Mouse (Mus musculus) limb, embryonic 14.5 days (tissue): ENCODE measurements at regions not wholly inside any gene's neighbourhood (a gene's known extent, or its start where the extent isn't known, plus 50 kb on each side); places are given as distances from the start of the nearest gene placed in this dataset.

Experiments used
- ATAC-seq: fragments of 200-750 bp; cut with Nextera tagmentation; 2 replicates; pipeline ENCODE4 v1.8.0; 2017; ENCODE audit warnings: low read depth, moderate number of reproducible peaks, moderate TSS enrichment; ENCODE audit not compliant: low FRiP score
- DNase-seq: peaks from one replicate; pipeline ENCODE4 v3.0.0-alpha.2; 2015; ENCODE audit warnings: low spot score
- H3K27ac ChIP-seq: fragments of 300-500 bp; sonication (generic); replicated peaks from 2 replicates; pipeline ENCODE4 v1.5.1; 2014; ENCODE audit warnings: low read depth, mild to moderate bottlenecking, low read length, moderate library complexity, mixed read lengths
- H3K27me3 ChIP-seq: fragments of 300-500 bp; sonication (generic); 2 replicates; pipeline ENCODE4 v1.6.1; 2014; ENCODE audit warnings: low read length, mixed read lengths; ENCODE audit not compliant: control insufficient read depth, insufficient read depth
- H3K36me3 ChIP-seq: fragments of 300-500 bp; sonication (generic); 2 replicates; pipeline ENCODE4 v1.6.1; 2014; ENCODE audit warnings: mild to moderate bottlenecking, low read length, moderate library complexity, mixed read lengths; ENCODE audit not compliant: control insufficient read depth, insufficient read depth
- H3K4me1 ChIP-seq: fragments of 300-500 bp; sonication (generic); 2 replicates; pipeline ENCODE4 v1.6.1; 2014; ENCODE audit warnings: antibody characterized with exemption, low read length, mixed read lengths; ENCODE audit not compliant: control insufficient read depth, insufficient read depth
- H3K4me2 ChIP-seq: fragments of 300-500 bp; sonication (generic); replicated peaks from 2 replicates; pipeline ENCODE4 v1.6.1; 2014; ENCODE audit warnings: low read depth, mild to moderate bottlenecking, low read length, moderate library complexity; ENCODE audit not compliant: severe bottlenecking
- H3K4me3 ChIP-seq: fragments of 300-500 bp; sonication (generic); replicated peaks from 2 replicates; pipeline ENCODE4 v1.5.1; 2014; ENCODE audit warnings: low read length
- H3K9ac ChIP-seq: fragments of 300-500 bp; sonication (generic); 2 replicates; pipeline ENCODE4 v1.6.1; 2014; ENCODE audit warnings: mild to moderate bottlenecking, low read depth, low read length, moderate library complexity; ENCODE audit not compliant: severe bottlenecking
- H3K9me3 ChIP-seq: fragments of 300-500 bp; sonication (generic); 2 replicates; pipeline ENCODE4 v1.6.1; 2016; ENCODE audit warnings: low read length; ENCODE audit not compliant: control insufficient read depth
- POLR2A ChIP-seq: fragments of 200-500 bp; IDR thresholded peaks from 2 replicates; pipeline ENCODE4 v1.8.0; 2012; ENCODE audit warnings: inconsistent platforms, mild to moderate bottlenecking, moderate library complexity, borderline replicate concordance; ENCODE audit not compliant: insufficient read depth, insufficient read length; ENCODE audit errors: extremely low read depth
- WGBS: fragments of 180-500 bp; shearing (Covaris S2); extraction: QIAGEN DNeasy Blood & Tissue Kit; methylation state at CpG from one replicate; pipeline ENCODE4 v1.1.7; 2014; 5-methylcytosine and 5-hydroxymethylcytosine counted together

DNA sequence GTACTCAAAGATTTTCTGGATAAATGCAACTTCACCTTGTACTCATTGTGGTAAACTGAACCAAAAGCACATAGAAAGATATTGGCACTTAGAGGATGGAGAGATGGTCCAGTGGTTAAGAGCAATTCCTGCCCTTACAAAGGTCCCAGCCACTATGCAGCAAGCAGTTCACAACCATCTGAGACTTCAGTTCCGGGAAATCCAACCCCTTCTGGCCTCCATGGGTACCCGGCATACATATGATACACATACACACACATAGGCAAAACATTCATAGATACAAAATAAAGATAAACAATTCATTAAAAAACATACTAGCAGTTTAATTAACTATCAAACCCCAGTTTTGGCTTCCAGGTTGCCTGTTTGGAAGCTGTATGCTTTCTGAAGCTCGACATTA, 189.5 kb upstream of the Tmem45b start:
- 90% methylated on average over 3 of the region's 3 CpGs for WGBS
- no peaks in the 10 kb centered on the region for H3K27me3 ChIP-seq
- H3K36me3 ChIP-seq = no peaks in the 10 kb centered on the region
- H3K27ac ChIP-seq = no peak overlapping the region
- no peaks in the 10 kb centered on the region for H3K4me1 ChIP-seq
- no peak overlapping the region for H3K4me3 ChIP-seq
- DNase-seq (no peak), ATAC-seq (no peak)
- H3K9ac ChIP-seq = no peak overlapping the region
- H3K4me2 ChIP-seq = no peak overlapping the region
- no peak for TF ChIP-seq POLR2A
- no peaks in the 10 kb centered on the region for H3K9me3 ChIP-seq

DNA sequence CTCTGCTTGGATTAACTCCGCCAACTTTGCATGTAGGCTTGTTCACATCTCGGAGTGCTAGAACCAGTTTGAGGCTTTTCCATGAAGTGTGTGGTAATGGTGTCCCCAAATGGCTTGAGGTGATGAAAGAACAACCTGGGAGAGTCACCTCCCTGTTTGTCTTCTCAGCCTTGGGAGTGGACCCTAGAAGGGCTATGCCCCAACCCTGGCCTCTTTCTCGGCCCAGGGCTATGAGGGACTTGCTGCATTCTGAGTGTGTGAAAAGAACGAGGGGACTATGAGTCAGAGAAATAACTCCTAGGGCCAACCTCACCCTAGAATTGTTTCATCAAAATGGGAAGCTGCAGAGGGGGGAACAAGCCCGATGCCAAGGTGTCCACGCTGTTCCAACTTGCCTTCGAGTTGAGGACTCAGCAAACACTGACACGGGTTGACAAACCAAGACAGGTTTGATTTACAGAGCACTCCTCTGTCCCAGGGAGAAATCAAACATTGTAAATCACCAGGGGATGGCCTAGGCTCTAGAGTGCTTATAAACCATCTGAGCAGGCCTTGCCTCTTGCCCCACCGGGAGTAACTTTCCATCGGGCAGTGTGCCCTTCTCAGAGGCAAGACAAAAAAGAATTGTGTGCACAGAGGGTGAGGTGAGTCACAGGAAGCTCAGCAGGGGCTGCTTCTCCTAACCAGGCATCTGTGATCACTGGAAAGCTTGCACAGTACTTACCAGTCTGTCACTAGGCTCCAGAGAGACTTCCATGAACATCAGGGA, 186.3 kb upstream of the Tmem45b start:
- WGBS = 67% methylated on average over 10 of the region's 10 CpGs
- H3K9me3 ChIP-seq = no peaks in the 10 kb centered on the region
- H3K4me3 ChIP-seq = no peak overlapping the region
- ATAC-seq = no peak
- H3K4me1 ChIP-seq = no peaks in the 10 kb centered on the region
- TF ChIP-seq POLR2A = no peak
- H3K36me3 ChIP-seq = no peaks in the 10 kb centered on the region
- no peak overlapping the region for H3K9ac ChIP-seq
- no peak overlapping the region for H3K27ac ChIP-seq
- H3K27me3 ChIP-seq = no peaks in the 10 kb centered on the region
- DNase-seq = no peak
- H3K4me2 ChIP-seq = no peak overlapping the region

DNA sequence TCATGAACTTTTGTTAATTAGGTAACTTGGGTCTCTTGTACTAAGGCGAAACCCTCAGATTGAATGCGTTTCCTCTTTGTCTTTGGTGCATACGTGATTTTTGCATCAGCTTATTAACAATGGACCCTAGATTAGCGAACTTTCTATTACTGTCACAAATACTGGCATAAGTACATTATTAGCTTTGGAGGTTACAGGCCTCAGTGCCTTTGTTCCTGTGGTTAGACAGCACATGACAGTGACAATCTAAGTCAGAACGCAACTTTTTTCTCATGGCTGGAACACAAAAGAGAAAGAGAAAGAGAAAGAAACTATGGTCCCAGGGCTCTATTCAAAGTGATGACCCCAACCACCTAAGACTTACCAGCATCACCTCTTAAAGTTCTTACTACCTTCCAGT, 184.8 kb upstream of the Tmem45b start:
- no peak overlapping the region for H3K4me3 ChIP-seq
- H3K4me1 ChIP-seq = no peaks in the 10 kb centered on the region
- no peak overlapping the region for H3K9ac ChIP-seq
- no peak for TF ChIP-seq POLR2A
- H3K4me2 ChIP-seq = no peak overlapping the region
- H3K27ac ChIP-seq = no peak overlapping the region
- no peaks in the 10 kb centered on the region for H3K36me3 ChIP-seq
- H3K9me3 ChIP-seq = no peaks in the 10 kb centered on the region
- DNase-seq (no peak), ATAC-seq (no peak)
- 89% methylated on average over 5 of the region's 5 CpGs for WGBS
- no peaks in the 10 kb centered on the region for H3K27me3 ChIP-seq

DNA sequence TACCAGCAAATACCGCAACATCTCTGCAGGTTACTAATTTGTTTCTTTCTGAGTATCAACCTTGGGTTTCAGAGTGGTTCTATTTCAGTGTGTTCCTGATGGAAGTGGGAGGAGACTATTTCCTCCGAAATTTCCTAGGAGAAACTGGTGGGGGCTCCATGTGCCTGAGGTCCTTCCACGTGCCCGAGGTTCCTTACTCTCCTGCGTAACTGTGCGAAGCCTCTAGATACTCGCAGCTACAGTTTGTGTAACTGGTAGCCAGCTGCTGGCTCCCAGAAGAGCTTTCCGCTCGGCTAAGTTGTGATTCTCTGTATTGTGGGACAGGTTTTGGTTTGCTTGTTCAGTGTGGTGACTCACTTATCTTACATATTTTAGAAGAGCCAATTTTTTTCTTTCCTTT, 184.3 kb upstream of the Tmem45b start:
- DNase-seq = no peak
- Histone ChIP-seq H3K36me3 (no peaks in the 10 kb centered on the region), H3K9me3 (no peaks in the 10 kb centered on the region), H3K27me3 (no peaks in the 10 kb centered on the region), H3K4me1 (no peaks in the 10 kb centered on the region), H3K4me2 (no peak overlapping the region), H3K4me3 (no peak overlapping the region), H3K27ac (no peak overlapping the region), H3K9ac (no peak overlapping the region)
- no peak for ATAC-seq
- no peak for TF ChIP-seq POLR2A
- 77% methylated on average over 9 of the region's 9 CpGs for WGBS

DNA sequence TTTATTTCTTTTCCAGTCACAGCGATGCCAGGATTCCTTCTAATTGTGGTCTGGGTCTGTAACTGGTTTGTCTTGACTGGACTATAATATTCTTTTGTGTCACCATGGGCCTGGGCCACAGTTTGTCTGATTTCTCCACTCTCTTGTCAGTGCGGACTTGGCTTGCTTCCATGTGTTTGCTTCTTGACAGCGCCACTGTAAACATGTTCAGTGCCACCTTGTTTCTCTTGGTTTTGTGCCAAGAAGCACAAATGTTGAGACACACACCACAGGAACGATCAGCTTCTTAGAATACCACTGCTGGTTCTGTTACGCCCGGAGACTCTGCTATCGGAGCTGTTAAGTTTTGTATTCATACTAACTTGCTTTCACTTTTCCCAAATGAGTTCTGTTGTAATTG, 180.9 kb upstream of the Tmem45b start:
- Histone ChIP-seq H3K27me3 (no peaks in the 10 kb centered on the region), H3K9ac (no peak overlapping the region), H3K9me3 (no peaks in the 10 kb centered on the region), H3K4me2 (no peak overlapping the region), H3K36me3 (no peaks in the 10 kb centered on the region), H3K4me1 (no peaks in the 10 kb centered on the region), H3K27ac (no peak overlapping the region), H3K4me3 (no peak overlapping the region)
- ATAC-seq = no peak
- 77% methylated on average over 7 of the region's 7 CpGs for whole genome bisulfite sequencing
- DNase-seq = no peak
- no peak for TF ChIP-seq POLR2A
